Mouse (Mus musculus): ENCODE results near the gene Olfr1042. TPM values are rescaled to one million over a fixed set of nuclear protein-coding genes. Genes with fewer than 3 reads are reported as not detected.

Olfr1042 gene
- polyA plus RNA-seq (2014; fragmentation: Illumina TruSeq; extraction: RNeasy Lipid Tissue Mini Kit (QIAGEN cat#74804)): not detected

DNA sequence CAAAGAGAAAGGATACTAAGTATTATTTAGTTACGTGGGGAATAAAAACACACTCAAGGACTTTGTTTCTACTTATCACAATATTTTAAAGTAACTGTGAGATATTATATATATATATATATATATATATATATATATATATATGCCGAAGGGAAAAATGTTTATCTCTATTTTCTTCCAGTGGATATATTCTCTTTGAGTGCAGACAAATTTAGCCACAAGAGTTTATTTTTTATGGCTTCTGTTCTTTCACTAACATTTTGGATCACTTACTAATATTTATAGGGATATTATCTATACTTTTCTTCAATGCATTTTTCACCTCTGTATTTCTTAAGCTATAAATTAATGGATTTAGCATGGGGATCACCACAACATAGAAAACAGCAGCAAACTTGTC is at the start of gene Olfr1042:
Gene Olfr1042 (minus strand): TSS at position 101 of the 400 bp plus-strand sequence.

DNA sequence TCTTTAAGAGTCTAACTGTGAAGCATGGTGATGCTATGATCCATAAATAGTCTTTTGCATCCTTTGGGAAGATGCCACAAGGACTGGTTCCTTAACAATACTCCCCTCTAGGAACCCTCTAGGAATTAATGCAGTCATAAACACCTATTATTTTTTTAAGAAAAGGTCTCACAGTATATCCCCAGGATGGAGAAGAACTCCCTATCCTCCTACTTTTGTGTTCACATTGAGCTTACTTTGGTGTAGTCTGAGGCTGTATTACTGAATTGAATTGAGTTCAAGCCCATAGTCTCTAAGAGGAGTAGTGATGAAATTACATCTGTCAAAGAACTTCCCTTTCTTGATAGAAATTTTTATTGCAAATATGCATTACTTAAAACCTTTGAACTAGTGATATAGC is 41.3 kb upstream of the Olfr1042 start, which contains the start of gene Olfr1045:
Gene Olfr1045 (minus strand): TSS at position 101 of the 400 bp plus-strand sequence.

GRCm38 (mm10) chr2:86185583-86185982 is 23.9 kb upstream of the Olfr1042 start, which contains the start of gene Olfr52:
TSS of gene Olfr52 (minus strand) at chr2:86185683.

DNA sequence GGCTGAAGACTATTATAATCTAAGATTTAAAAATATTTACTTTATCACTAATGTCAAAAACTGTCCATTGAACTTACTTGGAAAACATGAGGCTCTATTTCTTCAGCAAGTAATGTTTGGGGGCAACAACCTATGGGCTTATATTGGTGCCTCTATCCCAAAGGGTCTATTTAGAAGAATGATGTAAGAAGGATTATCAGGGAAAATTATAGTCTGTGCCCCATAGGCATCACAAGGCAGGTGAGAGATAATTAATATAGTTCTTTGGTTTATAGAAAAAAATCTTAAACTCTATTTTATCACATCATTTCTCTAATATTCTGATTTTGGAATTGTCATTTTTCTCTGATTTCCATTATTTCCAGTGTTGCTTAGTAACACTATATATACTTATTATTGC is 16.1 kb upstream of the Olfr1042 start, which contains the start of gene Olfr1044:
Gene Olfr1044 (minus strand): TSS at position 101 of the 400 bp plus-strand sequence.

DNA sequence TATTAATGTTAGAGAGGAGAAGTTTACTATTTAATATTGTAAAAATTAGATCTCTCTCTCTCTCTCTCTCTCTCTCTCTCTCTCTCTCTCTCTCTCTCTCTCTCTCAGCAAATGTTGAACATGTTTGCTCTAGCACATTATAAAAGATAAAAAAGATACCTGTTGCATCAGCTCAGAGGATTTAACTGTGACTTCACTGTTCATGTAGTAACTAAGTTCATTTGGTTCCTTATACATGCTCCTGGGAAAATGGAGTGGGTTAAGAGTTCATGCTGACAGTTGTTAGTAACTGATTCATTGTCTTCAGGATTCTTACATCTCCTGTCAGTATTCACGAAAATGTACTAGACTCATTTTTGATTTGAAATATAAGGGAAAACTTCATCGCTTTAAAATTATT is 5.8 kb upstream of the Olfr1042 start, which contains the start of gene Olfr1043:
Gene Olfr1043 (minus strand): TSS at position 101 of the 400 bp plus-strand sequence.

GRCm38 (mm10) chr2:86146632-86147031 is 15.0 kb downstream of the Olfr1042 start, which contains the start of gene Olfr1040:
TSS of gene Olfr1040 (minus strand) at chr2:86146732.

DNA sequence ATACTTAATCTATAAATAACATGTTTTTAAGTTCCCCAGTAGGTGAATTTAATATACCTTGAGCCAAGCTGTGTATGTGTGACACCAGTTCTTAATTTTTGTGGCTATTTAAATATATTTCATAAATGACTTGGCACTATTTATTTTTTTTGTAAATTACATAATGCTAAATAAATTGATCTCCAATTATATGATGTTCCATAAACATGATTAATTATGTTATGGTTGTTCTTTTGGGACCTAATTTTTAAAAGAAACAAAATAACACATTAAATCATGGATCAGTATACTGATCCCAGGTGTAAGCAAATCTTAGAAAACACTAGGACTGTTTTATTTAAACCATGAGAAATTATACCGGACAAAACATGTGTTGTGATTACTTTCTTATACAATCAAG is 25.8 kb downstream of the Olfr1042 start, which contains the start of gene Olfr1039:
Gene Olfr1039 (minus strand): TSS at position 101 of the 400 bp plus-strand sequence.

Other genes starting within 250 kb of the Olfr1042 start
- gene Olfr1025-ps1, start 246.6 kb downstream of the Olfr1042 start, polyA plus RNA-seq (2014; fragmentation: Illumina TruSeq; extraction: RNeasy Lipid Tissue Mini Kit (QIAGEN cat#74804)): not detected
- gene Olfr1026, start 240.3 kb downstream of the Olfr1042 start, polyA plus RNA-seq (2014; fragmentation: Illumina TruSeq; extraction: RNeasy Lipid Tissue Mini Kit (QIAGEN cat#74804)): not detected
- not detected for gene Olfr1028, start 211.4 kb downstream of the Olfr1042 start, polyA plus RNA-seq (2014; fragmentation: Illumina TruSeq; extraction: RNeasy Lipid Tissue Mini Kit (QIAGEN cat#74804))
- gene Olfr1029, start 187.9 kb downstream of the Olfr1042 start, polyA plus RNA-seq (2014; fragmentation: Illumina TruSeq; extraction: RNeasy Lipid Tissue Mini Kit (QIAGEN cat#74804)): 0.34 TPM
- not detected for gene Olfr1030, start 182.6 kb downstream of the Olfr1042 start, polyA plus RNA-seq (2014; fragmentation: Illumina TruSeq; extraction: RNeasy Lipid Tissue Mini Kit (QIAGEN cat#74804))
- not detected for gene Olfr1031, start 171.5 kb downstream of the Olfr1042 start, polyA plus RNA-seq (2014; fragmentation: Illumina TruSeq; extraction: RNeasy Lipid Tissue Mini Kit (QIAGEN cat#74804))
- not detected for gene Olfr1032, start 156.3 kb downstream of the Olfr1042 start, polyA plus RNA-seq (2014; fragmentation: Illumina TruSeq; extraction: RNeasy Lipid Tissue Mini Kit (QIAGEN cat#74804))
- gene Olfr1033, start 141.2 kb downstream of the Olfr1042 start, polyA plus RNA-seq (2014; fragmentation: Illumina TruSeq; extraction: RNeasy Lipid Tissue Mini Kit (QIAGEN cat#74804)): 26.2 TPM
- gene Olfr1034, start 116.0 kb downstream of the Olfr1042 start, polyA plus RNA-seq (2014; fragmentation: Illumina TruSeq; extraction: RNeasy Lipid Tissue Mini Kit (QIAGEN cat#74804)): 4.1 TPM
- not detected for gene Olfr1036, start 87.8 kb downstream of the Olfr1042 start, polyA plus RNA-seq (2014; fragmentation: Illumina TruSeq; extraction: RNeasy Lipid Tissue Mini Kit (QIAGEN cat#74804))
- gene Olfr1037, start 74.5 kb downstream of the Olfr1042 start, polyA plus RNA-seq (2014; fragmentation: Illumina TruSeq; extraction: RNeasy Lipid Tissue Mini Kit (QIAGEN cat#74804)): not detected
- not detected for gene Olfr1039, start 25.9 kb downstream of the Olfr1042 start, polyA plus RNA-seq (2014; fragmentation: Illumina TruSeq; extraction: RNeasy Lipid Tissue Mini Kit (QIAGEN cat#74804))
- gene Olfr1040, start 15.1 kb downstream of the Olfr1042 start, polyA plus RNA-seq (2014; fragmentation: Illumina TruSeq; extraction: RNeasy Lipid Tissue Mini Kit (QIAGEN cat#74804)): not detected
- gene Olfr1043, start 5.7 kb upstream of the Olfr1042 start, polyA plus RNA-seq (2014; fragmentation: Illumina TruSeq; extraction: RNeasy Lipid Tissue Mini Kit (QIAGEN cat#74804)): not detected
- gene Olfr1044, start 16.0 kb upstream of the Olfr1042 start, polyA plus RNA-seq (2014; fragmentation: Illumina TruSeq; extraction: RNeasy Lipid Tissue Mini Kit (QIAGEN cat#74804)): not detected
- gene Olfr52, start 23.8 kb upstream of the Olfr1042 start, polyA plus RNA-seq (2014; fragmentation: Illumina TruSeq; extraction: RNeasy Lipid Tissue Mini Kit (QIAGEN cat#74804)): not detected
- gene Olfr1045, start 41.2 kb upstream of the Olfr1042 start, polyA plus RNA-seq (2014; fragmentation: Illumina TruSeq; extraction: RNeasy Lipid Tissue Mini Kit (QIAGEN cat#74804)): not detected
- not detected for gene Olfr1046, start 57.5 kb upstream of the Olfr1042 start, polyA plus RNA-seq (2014; fragmentation: Illumina TruSeq; extraction: RNeasy Lipid Tissue Mini Kit (QIAGEN cat#74804))
- not detected for gene Olfr1047, start 69.6 kb upstream of the Olfr1042 start, polyA plus RNA-seq (2014; fragmentation: Illumina TruSeq; extraction: RNeasy Lipid Tissue Mini Kit (QIAGEN cat#74804))
- gene Olfr1048, start 78.5 kb upstream of the Olfr1042 start, polyA plus RNA-seq (2014; fragmentation: Illumina TruSeq; extraction: RNeasy Lipid Tissue Mini Kit (QIAGEN cat#74804)): not detected
- gene Olfr1049, start 96.5 kb upstream of the Olfr1042 start, polyA plus RNA-seq (2014; fragmentation: Illumina TruSeq; extraction: RNeasy Lipid Tissue Mini Kit (QIAGEN cat#74804)): not detected
- gene Olfr1051, start 117.2 kb upstream of the Olfr1042 start, polyA plus RNA-seq (2014; fragmentation: Illumina TruSeq; extraction: RNeasy Lipid Tissue Mini Kit (QIAGEN cat#74804)): not detected
- not detected for gene Olfr1052, start 130.6 kb upstream of the Olfr1042 start, polyA plus RNA-seq (2014; fragmentation: Illumina TruSeq; extraction: RNeasy Lipid Tissue Mini Kit (QIAGEN cat#74804))
- gene Olfr1053, start 153.4 kb upstream of the Olfr1042 start, polyA plus RNA-seq (2014; fragmentation: Illumina TruSeq; extraction: RNeasy Lipid Tissue Mini Kit (QIAGEN cat#74804)): not detected
- not detected for gene Olfr1054, start 173.6 kb upstream of the Olfr1042 start, polyA plus RNA-seq (2014; fragmentation: Illumina TruSeq; extraction: RNeasy Lipid Tissue Mini Kit (QIAGEN cat#74804))
- not detected for gene Olfr1055, start 188.4 kb upstream of the Olfr1042 start, polyA plus RNA-seq (2014; fragmentation: Illumina TruSeq; extraction: RNeasy Lipid Tissue Mini Kit (QIAGEN cat#74804))
- not detected for gene Olfr1056, start 200.6 kb upstream of the Olfr1042 start, polyA plus RNA-seq (2014; fragmentation: Illumina TruSeq; extraction: RNeasy Lipid Tissue Mini Kit (QIAGEN cat#74804))
- gene Olfr1057, start 216.6 kb upstream of the Olfr1042 start, polyA plus RNA-seq (2014; fragmentation: Illumina TruSeq; extraction: RNeasy Lipid Tissue Mini Kit (QIAGEN cat#74804)): not detected
- not detected for gene Olfr1058, start 226.7 kb upstream of the Olfr1042 start, polyA plus RNA-seq (2014; fragmentation: Illumina TruSeq; extraction: RNeasy Lipid Tissue Mini Kit (QIAGEN cat#74804))

All from ovary, adult 10 weeks (tissue).